Mouse (Mus musculus): ENCODE measurements at regions not wholly inside any gene's neighbourhood (a gene's known extent, or its start where the extent isn't known, plus 50 kb on each side); places are given as distances from the start of the nearest gene placed in this dataset.
"Not testable (repeated sequence)": the region's sequence is repeated elsewhere in the genome, so short reads cannot be mapped to it uniquely, and the experiment has no call there.

- no peak for DNase-seq (ENCODE audit: low spot score)
These were observed 51.4 kb upstream of the Dpt start for GRCm38 (mm10) chr1:164744955-164745608.

- no peak for DNase-seq (ENCODE audit: low spot score)
These were observed 51.9 kb upstream of the Dpt start for GRCm38 (mm10) chr1:164744499-164744898.

GRCm38 (mm10) chr1:164742897-164743296 is 53.5 kb upstream of the Dpt start:
- not testable (repeated sequence) for DNase-seq (ENCODE audit: low spot score)

GRCm38 (mm10) chr1:164735646-164736045 is 60.8 kb upstream of the Dpt start:
- no peak for DNase-seq (ENCODE audit: low spot score)

GRCm38 (mm10) chr1:164733741-164734140 is 62.7 kb upstream of the Dpt start:
- no peak for DNase-seq (ENCODE audit: low spot score)

GRCm38 (mm10) chr1:164722054-164722453 is 74.4 kb upstream of the Dpt start:
- peak; percentile 54 for DNase-seq (ENCODE audit: low spot score)

- DNase-seq (ENCODE audit: low spot score) = no peak
These were observed 81.5 kb upstream of the Dpt start for GRCm38 (mm10) chr1:164714905-164715304.

GRCm38 (mm10) chr1:164713798-164714551 is 82.5 kb upstream of the Dpt start:
- DNase-seq (ENCODE audit: low spot score) = no peak

GRCm38 (mm10) chr1:164712514-164712913 is 83.9 kb upstream of the Dpt start:
- no peak for DNase-seq (ENCODE audit: low spot score)

- no peak for DNase-seq (ENCODE audit: low spot score)
These were observed 91.9 kb upstream of the Dpt start for GRCm38 (mm10) chr1:164704397-164705091.

GRCm38 (mm10) chr1:164703560-164704131 is 92.8 kb upstream of the Dpt start:
- no peak for DNase-seq (ENCODE audit: low spot score)

GRCm38 (mm10) chr1:164690055-164690454 is 106.4 kb upstream of the Dpt start:
- DNase-seq (ENCODE audit: low spot score) = no peak

- peak; percentile 51 for DNase-seq (ENCODE audit: low spot score)
These were observed 107.1 kb upstream of the Dpt start for GRCm38 (mm10) chr1:164689311-164689710.

- DNase-seq (ENCODE audit: low spot score) = no peak
These were observed 112.0 kb upstream of the Dpt start for GRCm38 (mm10) chr1:164684437-164684836.

GRCm38 (mm10) chr1:164683788-164684187 is 112.7 kb upstream of the Dpt start:
- peak; percentile 58 for DNase-seq (ENCODE audit: low spot score)

GRCm38 (mm10) chr1:164682867-164683599 is 113.4 kb upstream of the Dpt start:
- DNase-seq (ENCODE audit: low spot score) = no peak

GRCm38 (mm10) chr1:164682426-164682825 is 114.0 kb upstream of the Dpt start:
- no peak for DNase-seq (ENCODE audit: low spot score)

GRCm38 (mm10) chr1:164681582-164681981 is 114.9 kb upstream of the Dpt start:
- DNase-seq (ENCODE audit: low spot score) = no peak

- DNase-seq (ENCODE audit: low spot score) = no peak
These were observed 118.1 kb upstream of the Dpt start for GRCm38 (mm10) chr1:164678303-164678702.

GRCm38 (mm10) chr1:164652244-164652643 is 144.2 kb upstream of the Dpt start:
- no peak for DNase-seq (ENCODE audit: low spot score)

GRCm38 (mm10) chr1:164637901-164638462 is 158.5 kb upstream of the Dpt start:
- no peak for DNase-seq (ENCODE audit: low spot score)

GRCm38 (mm10) chr1:164631679-164632078 is 164.8 kb upstream of the Dpt start:
- peak; percentile 15 for DNase-seq (ENCODE audit: low spot score)

Measured in layer of hippocampus, adult 11-12 months (tissue).